In the genomic region with DNA sequence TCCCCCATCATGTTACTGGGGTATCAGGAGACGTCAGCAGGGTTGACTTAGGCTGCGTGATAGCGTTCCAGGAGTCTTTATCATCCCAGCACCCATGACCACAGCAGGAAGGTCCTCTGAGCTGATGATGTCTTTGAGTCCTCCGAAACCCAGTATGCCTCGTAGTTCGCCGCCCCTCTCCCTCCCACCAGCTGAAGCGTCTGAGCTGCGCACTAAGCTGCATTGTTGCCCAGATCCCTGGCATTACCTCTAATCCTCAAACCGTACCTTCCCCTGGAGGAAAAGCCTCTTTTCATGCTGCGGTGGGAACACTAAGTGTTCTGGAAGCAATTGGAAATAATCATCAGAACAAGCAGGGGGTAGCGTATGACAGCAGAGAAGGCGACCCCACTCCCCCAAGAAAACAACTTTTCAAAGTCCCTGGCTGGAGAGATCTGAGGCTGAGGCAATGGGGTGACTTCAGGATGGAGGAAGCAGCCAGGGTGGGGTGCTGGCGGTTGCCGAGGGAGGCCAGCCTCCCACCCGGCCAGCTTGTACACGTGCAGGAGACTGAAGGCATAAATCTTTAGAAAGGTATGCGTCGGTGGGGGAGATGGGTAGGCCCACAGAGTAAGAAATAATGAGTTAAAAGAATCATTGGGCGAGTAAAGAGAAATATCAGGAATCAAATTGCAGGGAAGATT, we compare ENCODE assay signal across 25 mouse cellular contexts.
DNase-seq lines count a peak whose midpoint lies in the region; ATAC-seq lines count a peak whose summit lies in the region.
"Had no signal": no experiment of that assay in that cellular context is flagged by ENCODE, and none has a peak within 500 bp of the region (broad histone marks: within the 10 kb centered on the region; RNA-seq: fewer than 3 reads in every experiment).

No protein-coding gene starts in this region.

- 0 out of 2 replicates have a peak overlapping the region, but pooled peaks have one; percentile 5 for H3K4me2 ChIP-seq in embryonic facial prominence, embryonic 13.5 days
- no peak overlapping the region for H3K4me2 ChIP-seq in midbrain, embryonic 13.5 days (replicated peaks)
- no peak overlapping the region for H3K4me2 ChIP-seq in midbrain, embryonic 11.5 days
- H3K4me2 ChIP-seq in midbrain, embryonic 16.5 days (ENCODE audit: low read length): 0 out of 2 replicates have a peak overlapping the region, but pooled peaks have one; percentile 6
- H3K4me2 ChIP-seq: embryonic facial prominence, embryonic 15.5 days; forebrain, embryonic 12.5 days; heart, embryonic 11.5 days; hindbrain, embryonic 13.5 days had no signal

- H3K4me3 ChIP-seq in embryonic facial prominence, embryonic 13.5 days: no peak overlapping the region
- no peak overlapping the region for H3K4me3 ChIP-seq in embryonic facial prominence, embryonic 10.5 days
- H3K4me3 ChIP-seq in midbrain, embryonic 13.5 days (replicated peaks): no peak overlapping the region
- H3K4me3 ChIP-seq in midbrain, embryonic 11.5 days (ENCODE audit: low read depth, low read length): no peak overlapping the region
- no peak overlapping the region for H3K4me3 ChIP-seq in midbrain, embryonic 16.5 days (ENCODE audit: low read depth, low read length)
- H3K4me3 ChIP-seq: embryonic facial prominence, embryonic 15.5 days; forebrain, embryonic 12.5 days; hindbrain, embryonic 10.5 days; hindbrain, embryonic 13.5 days had no signal

- H3K27me3 ChIP-seq in embryonic facial prominence, embryonic 13.5 days: no peaks in the 10 kb centered on the region
- H3K27me3 ChIP-seq in embryonic facial prominence, embryonic 10.5 days (replicated peaks; ENCODE audit: low read depth, poor library complexity, severe bottlenecking): no peaks in the 10 kb centered on the region
- H3K27me3 ChIP-seq in midbrain, embryonic 13.5 days: no peaks in the 10 kb centered on the region
- no peaks in the 10 kb centered on the region for H3K27me3 ChIP-seq in midbrain, embryonic 11.5 days (ENCODE audit: control insufficient read depth, insufficient read depth, low read length)
- no peaks in the 10 kb centered on the region for H3K27me3 ChIP-seq in midbrain, embryonic 16.5 days (ENCODE audit: control insufficient read depth, insufficient read depth, low read depth, low read length)
- H3K27me3 ChIP-seq: embryonic facial prominence, embryonic 15.5 days; forebrain, embryonic 12.5 days; hindbrain, embryonic 13.5 days had no signal

- 0 out of 2 replicates have a peak, but pooled peaks have one; percentile 15 for ATAC-seq in embryonic facial prominence, embryonic 13.5 days (ENCODE audit: insufficient number of reproducible peaks, insufficient read depth, low FRiP score, low TSS enrichment, low read depth)
- peak; percentile 67 for ATAC-seq in midbrain, embryonic 13.5 days
- no peak for ATAC-seq in midbrain, embryonic 11.5 days (ENCODE audit: low FRiP score)
- peak; percentile 67; the same call in 1 of the 2 replicates for ATAC-seq in midbrain, embryonic 16.5 days
- ATAC-seq: activated CD4-positive, CD25-positive, alpha-beta regulatory T cell, adult 4 months; forebrain, embryonic 16.5 days; hindbrain, embryonic 16.5 days had no signal

- no peaks in the 10 kb centered on the region for H3K36me3 ChIP-seq in embryonic facial prominence, embryonic 13.5 days
- no peaks in the 10 kb centered on the region for H3K36me3 ChIP-seq in embryonic facial prominence, embryonic 10.5 days (replicated peaks)
- no peaks in the 10 kb centered on the region for H3K36me3 ChIP-seq in midbrain, embryonic 13.5 days
- H3K36me3 ChIP-seq in midbrain, embryonic 11.5 days (ENCODE audit: control insufficient read depth, insufficient read depth, low read length): no peaks in the 10 kb centered on the region
- H3K36me3 ChIP-seq in midbrain, embryonic 16.5 days (ENCODE audit: control insufficient read depth, insufficient read depth, low read length): no peaks in the 10 kb centered on the region
- H3K36me3 ChIP-seq: embryonic facial prominence, embryonic 15.5 days; forebrain, embryonic 12.5 days; hindbrain, embryonic 10.5 days; hindbrain, embryonic 13.5 days had no signal

- no peak overlapping the region for H3K27ac ChIP-seq in embryonic facial prominence, embryonic 13.5 days
- H3K27ac ChIP-seq in embryonic facial prominence, embryonic 10.5 days (replicated peaks): no peak overlapping the region
- H3K27ac ChIP-seq in midbrain, embryonic 13.5 days: no peak overlapping the region
- H3K27ac ChIP-seq in midbrain, embryonic 11.5 days (ENCODE audit: low read depth, low read length): no peak overlapping the region
- H3K27ac ChIP-seq in midbrain, embryonic 16.5 days (ENCODE audit: low read length): peak overlapping the region; percentile 38; the same call in 1 of the 2 replicates
- H3K27ac ChIP-seq: embryonic facial prominence, embryonic 15.5 days; forebrain, embryonic 12.5 days; hindbrain, embryonic 10.5 days; hindbrain, embryonic 13.5 days had no signal

- peaks cover 6% of the 10 kb centered on the region; the same call in 1 of the 2 replicates for H3K4me1 ChIP-seq in embryonic facial prominence, embryonic 13.5 days
- H3K4me1 ChIP-seq in embryonic facial prominence, embryonic 10.5 days: peaks cover 6% of the 10 kb centered on the region
- peaks cover 6% of the 10 kb centered on the region; the same call in 1 of the 2 replicates for H3K4me1 ChIP-seq in midbrain, embryonic 13.5 days (replicated peaks)
- H3K4me1 ChIP-seq in midbrain, embryonic 11.5 days (ENCODE audit: control insufficient read depth, insufficient read depth, low read length): no peaks in the 10 kb centered on the region
- peaks cover 8% of the 10 kb centered on the region for H3K4me1 ChIP-seq in midbrain, embryonic 16.5 days (ENCODE audit: control insufficient read depth, insufficient read depth, low read length)
- H3K4me1 ChIP-seq: embryonic facial prominence, embryonic 15.5 days; forebrain, embryonic 12.5 days; hindbrain, embryonic 10.5 days; hindbrain, embryonic 13.5 days had no signal

- no peak overlapping the region for H3K9ac ChIP-seq in embryonic facial prominence, embryonic 13.5 days
- H3K9ac ChIP-seq in midbrain, embryonic 13.5 days (replicated peaks): no peak overlapping the region
- H3K9ac ChIP-seq in midbrain, embryonic 11.5 days (ENCODE audit: low read length): no peak overlapping the region
- H3K9ac ChIP-seq in midbrain, embryonic 16.5 days (ENCODE audit: low read depth, low read length): no peak overlapping the region
- H3K9ac ChIP-seq: embryonic facial prominence, embryonic 15.5 days; forebrain, embryonic 12.5 days; hindbrain, embryonic 13.5 days had no signal

- WGBS in embryonic facial prominence, embryonic 13.5 days: 44% methylated on average over 20 of the region's 20 CpGs
- WGBS in embryonic facial prominence, embryonic 10.5 days: 62% methylated on average over 20 of the region's 20 CpGs
- WGBS in midbrain, embryonic 13.5 days: 40% methylated on average over 20 of the region's 20 CpGs
- 42% methylated on average over 20 of the region's 20 CpGs for WGBS in midbrain, embryonic 11.5 days
- WGBS in midbrain, embryonic 16.5 days: 32% methylated on average over 20 of the region's 20 CpGs

- DNase-seq in embryonic facial prominence, embryonic 10.5 days (ENCODE audit: low spot score): no peak
- no peak for DNase-seq in midbrain, embryonic 11.5 days (ENCODE audit: low spot score, missing footprints)
- DNase-seq in retina, postnatal 1 day: peak; percentile 60
- no peak for DNase-seq in retina, embryonic 14.5 days (ENCODE audit: low spot score)
- DNase-seq in adrenal gland, postnatal 36 days: no peak
- DNase-seq: adrenal gland, adult 8-10 months; adrenal gland, postnatal 25 days; cerebellum, adult 11 months; cerebellum, adult 2 months; cerebellum, adult 9-11 months; cerebellum, postnatal 25 days; gastrocnemius, postnatal 10 days; gastrocnemius, postnatal 36 days; heart, postnatal 36 days had no signal

- no peaks in the 10 kb centered on the region for H3K9me3 ChIP-seq in embryonic facial prominence, embryonic 13.5 days
- H3K9me3 ChIP-seq in embryonic facial prominence, embryonic 10.5 days: no peaks in the 10 kb centered on the region
- no peaks in the 10 kb centered on the region for H3K9me3 ChIP-seq in midbrain, embryonic 13.5 days
- H3K9me3 ChIP-seq in midbrain, embryonic 11.5 days (ENCODE audit: control insufficient read depth, low read length): no peaks in the 10 kb centered on the region
- H3K9me3 ChIP-seq in midbrain, embryonic 16.5 days (replicated peaks; ENCODE audit: control insufficient read depth, low read length, poor library complexity, severe bottlenecking): no peaks in the 10 kb centered on the region; the same call in 1 of the 2 replicates
- H3K9me3 ChIP-seq: embryonic facial prominence, embryonic 15.5 days; hindbrain, embryonic 10.5 days; hindbrain, embryonic 13.5 days had no signal

Comparison
In these comparisons a context has a peak if more than half of its experiments do, and no peak if none do; other contexts are left out.
1. H3K4me2 ChIP-seq: peak in embryonic facial prominence, embryonic 13.5 days (single experiment) and midbrain, embryonic 16.5 days (single experiment); none in midbrain, embryonic 13.5 days (single experiment) and midbrain, embryonic 11.5 days (single experiment).